Mouse (Mus musculus) intestine, embryonic 14.5 days (tissue): ENCODE data around the gene Metap1d. TPM values are rescaled to one million over a fixed set of nuclear protein-coding genes. Genes with fewer than 3 reads are reported as not detected.

Source experiments
- ATAC-seq: fragments of 200-750 bp; cut with Nextera tagmentation; replicated peaks from 2 replicates; pipeline ENCODE4 v1.8.0; 2017; ENCODE audit warnings: low read depth, moderate number of reproducible peaks, moderate TSS enrichment, moderate library complexity; ENCODE audit not compliant: low FRiP score, low TSS enrichment
- DNase-seq: peaks from one replicate; pipeline ENCODE4 v3.0.0-alpha.2; 2018; ENCODE audit warnings: low spot score
- H3K27ac ChIP-seq: fragments of 300-500 bp; sonication (generic); 2 replicates; pipeline ENCODE4 v1.5.1; 2014; ENCODE audit warnings: low read depth, mild to moderate bottlenecking, control low read depth
- H3K27me3 ChIP-seq: fragments of 300-500 bp; sonication (generic); replicated peaks from 2 replicates; pipeline ENCODE4 v1.6.1; 2014; ENCODE audit warnings: low read length, control low read depth; ENCODE audit not compliant: control insufficient read depth, insufficient read depth
- H3K36me3 ChIP-seq: fragments of 300-500 bp; sonication (generic); 2 replicates; pipeline ENCODE4 v1.6.1; 2014; ENCODE audit warnings: low read length, control low read depth; ENCODE audit not compliant: control insufficient read depth, insufficient read depth
- H3K4me1 ChIP-seq: fragments of 300-500 bp; sonication (generic); replicated peaks from 2 replicates; pipeline ENCODE4 v1.6.1; 2014; ENCODE audit warnings: low read length, control low read depth, mixed read lengths; ENCODE audit not compliant: control insufficient read depth, insufficient read depth
- H3K4me2 ChIP-seq: fragments of 300-500 bp; sonication (generic); 2 replicates; pipeline ENCODE4 v1.6.1; 2014; ENCODE audit warnings: low read length
- H3K4me3 ChIP-seq: fragments of 300-500 bp; sonication (generic); 2 replicates; pipeline ENCODE4 v1.5.1; 2014; ENCODE audit warnings: low read depth, low read length, control low read depth, mixed read lengths
- H3K9ac ChIP-seq: fragments of 300-500 bp; sonication (generic); 2 replicates; pipeline ENCODE4 v1.6.1; 2014; ENCODE audit warnings: mild to moderate bottlenecking, low read length
- H3K9me3 ChIP-seq: fragments of 300-500 bp; sonication (generic); 2 replicates; pipeline ENCODE4 v1.6.1; 2016; ENCODE audit warnings: low read length, control low read depth; ENCODE audit not compliant: control insufficient read depth
- WGBS: fragments of 180-500 bp; shearing (Covaris S2); extraction: QIAGEN DNeasy Blood & Tissue Kit; methylation state at CpG from one replicate; pipeline ENCODE4 v1.1.7; 2014; 5-methylcytosine and 5-hydroxymethylcytosine counted together
- polyA plus RNA-seq: library from polyadenylated mRNA; unstranded; fragments of >200 nt; fragmentation: Nextera tagmentation; extraction: Ambion mirVana; gene quantifications from 2 replicates; pipeline ENCODE4 v1.2.1, GENCODE M21; 2014

Gene Metap1d
- 41.2 and 46.0 TPM in 2 replicates for polyA plus RNA-seq

DNA sequence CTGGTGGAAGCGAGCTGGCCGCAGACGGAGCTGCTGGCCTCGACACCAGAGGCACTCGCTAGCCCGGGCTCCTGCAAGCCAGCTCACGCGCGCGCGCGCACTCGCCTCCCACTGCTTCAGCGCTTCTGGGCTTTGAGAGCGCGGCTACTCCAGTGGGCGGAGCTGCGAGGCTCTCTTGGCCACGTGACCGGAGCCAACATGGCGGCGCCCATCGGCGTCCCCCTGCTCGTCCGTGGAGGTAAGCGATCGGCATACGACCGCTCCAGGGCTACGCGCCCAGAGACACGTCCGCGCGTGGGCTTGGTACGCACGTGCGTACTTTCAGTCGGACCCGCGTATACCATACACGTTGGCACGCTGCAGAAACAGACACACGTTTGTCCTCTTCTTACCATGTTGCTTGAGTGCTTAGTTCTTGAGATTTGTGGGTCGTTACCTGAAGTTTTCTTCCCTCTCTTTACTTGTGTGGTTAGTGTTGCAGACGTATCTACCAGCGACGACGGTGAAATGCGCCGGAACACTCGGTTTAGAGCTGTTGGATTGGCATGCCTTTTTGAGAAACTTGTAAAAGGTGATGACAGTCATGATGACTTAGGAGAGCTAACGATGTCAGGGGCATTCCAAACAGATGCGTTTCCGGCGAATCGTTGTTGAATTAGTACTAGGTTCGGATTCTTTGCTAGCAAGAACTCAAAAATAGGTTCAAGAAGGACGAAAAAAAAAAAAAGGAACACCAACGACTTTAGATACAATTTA is at the start of gene Metap1d:
Metap1d (plus strand) TSS at position 116 of the 756 bp plus-strand sequence.
- Histone ChIP-seq H3K27me3 (0 out of 2 replicates have a peak, but pooled peaks cover 2% of the 10 kb centered on the region), H3K9me3 (no peaks in the 10 kb centered on the region), H3K4me1 (0 out of 2 replicates have a peak, but pooled peaks cover 2% of the 10 kb centered on the region), H3K27ac (no peak within 1 kb of the TSS), H3K36me3 (no peaks in the 10 kb centered on the region), H3K4me3 (peak within 1 kb of the TSS; percentile 75), H3K4me2 (peak within 1 kb of the TSS; percentile 93), H3K9ac (peak within 1 kb of the TSS; percentile 44)
- DNase-seq, result peak; percentile 94
- ATAC-seq, result peak; percentile 95
- WGBS, result under 1% methylated on average over 61 of the region's 61 CpGs

DNA sequence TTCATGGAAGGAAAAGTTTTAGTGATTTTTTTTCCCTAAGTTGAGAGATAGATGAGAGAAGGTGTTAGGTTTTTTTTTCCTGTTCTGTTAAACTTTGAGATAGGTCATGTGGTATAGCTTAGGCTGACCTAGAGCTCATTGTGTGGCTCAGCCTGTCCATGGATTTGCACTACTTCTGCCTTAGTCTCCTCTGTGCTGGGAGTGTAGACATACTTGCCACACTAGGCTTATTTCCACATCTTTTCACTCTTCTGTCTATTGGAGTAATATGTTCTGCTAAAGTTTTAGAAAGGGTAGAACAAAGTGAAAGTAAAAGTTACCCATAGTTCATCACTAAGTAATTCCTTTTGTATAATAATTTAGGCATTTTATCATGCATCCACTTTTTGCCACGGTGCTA is 47.5 kb upstream of the Metap1d start:
- no peak overlapping the region for H3K4me3 ChIP-seq
- no peak for DNase-seq
- 94% methylated on average over 1 of the region's 1 CpGs for WGBS
- no peak for ATAC-seq
- H3K4me2 ChIP-seq, result no peak overlapping the region
- H3K9me3 ChIP-seq, result no peaks in the 10 kb centered on the region
- no peaks in the 10 kb centered on the region for H3K4me1 ChIP-seq
- peaks cover 29% of the 10 kb centered on the region for H3K36me3 ChIP-seq
- no peak overlapping the region for H3K9ac ChIP-seq
- H3K27ac ChIP-seq, result no peak overlapping the region
- no peaks in the 10 kb centered on the region for H3K27me3 ChIP-seq

DNA sequence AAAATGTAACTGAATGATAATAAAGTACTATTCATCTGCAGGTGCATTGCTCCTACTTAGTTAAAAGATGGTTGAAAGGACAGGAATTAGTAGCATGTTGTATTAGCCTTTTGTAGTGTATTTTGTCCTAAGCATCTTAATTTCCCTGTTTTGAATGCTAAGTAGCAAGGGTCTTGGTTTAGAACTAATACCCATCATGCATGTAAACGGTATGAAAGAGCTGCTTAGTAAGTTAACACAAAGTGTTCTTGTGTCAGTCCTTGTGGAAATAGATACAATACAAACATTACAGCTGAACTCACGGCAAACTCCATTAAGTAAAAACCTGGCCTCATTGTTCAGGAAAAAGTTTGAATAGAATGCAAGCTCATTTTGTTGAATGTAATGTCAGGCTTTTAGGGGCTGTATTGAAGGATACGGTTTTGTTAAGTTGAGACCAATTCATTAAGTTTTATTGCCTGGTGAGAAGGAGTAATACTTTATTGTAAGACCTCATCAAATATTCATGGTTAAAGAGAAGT is 34.3 kb upstream of the Metap1d start:
- no peak overlapping the region for H3K4me2 ChIP-seq
- H3K36me3 ChIP-seq, result peaks cover 51% of the 10 kb centered on the region
- H3K4me3 ChIP-seq, result no peak overlapping the region
- ATAC-seq (no peak), DNase-seq (no peak)
- no peak overlapping the region for H3K27ac ChIP-seq
- WGBS, result 88% methylated on average over 3 of the region's 3 CpGs
- no peak overlapping the region for H3K9ac ChIP-seq
- no peaks in the 10 kb centered on the region for H3K4me1 ChIP-seq
- no peaks in the 10 kb centered on the region for H3K9me3 ChIP-seq
- no peaks in the 10 kb centered on the region for H3K27me3 ChIP-seq

DNA sequence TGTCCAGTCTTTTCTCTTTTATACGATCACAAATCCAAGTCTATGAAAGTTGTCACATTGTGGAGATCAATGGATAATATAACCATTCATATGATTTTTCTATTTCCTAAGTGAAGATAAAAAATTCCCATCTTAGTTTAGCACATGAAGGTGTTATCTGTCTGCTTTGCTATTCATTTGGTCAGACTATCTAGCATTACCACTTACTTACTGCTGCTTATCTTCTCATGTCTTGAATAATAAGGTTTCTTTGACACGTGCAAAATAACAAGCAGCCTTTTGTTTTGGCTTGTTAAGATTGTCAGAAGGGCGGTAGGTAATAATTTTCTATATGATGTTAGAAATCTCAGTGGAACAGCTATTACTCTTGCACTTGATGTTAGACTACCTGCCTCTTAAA is 33.7 kb upstream of the Metap1d start:
- Histone ChIP-seq H3K9ac (no peak overlapping the region), H3K36me3 (peaks cover 57% of the 10 kb centered on the region), H3K4me2 (no peak overlapping the region), H3K9me3 (no peaks in the 10 kb centered on the region), H3K27me3 (no peaks in the 10 kb centered on the region), H3K27ac (no peak overlapping the region), H3K4me1 (no peaks in the 10 kb centered on the region), H3K4me3 (no peak overlapping the region)
- no peak for ATAC-seq
- 89% methylated on average over 3 of the region's 3 CpGs for WGBS
- DNase-seq, result no peak

DNA sequence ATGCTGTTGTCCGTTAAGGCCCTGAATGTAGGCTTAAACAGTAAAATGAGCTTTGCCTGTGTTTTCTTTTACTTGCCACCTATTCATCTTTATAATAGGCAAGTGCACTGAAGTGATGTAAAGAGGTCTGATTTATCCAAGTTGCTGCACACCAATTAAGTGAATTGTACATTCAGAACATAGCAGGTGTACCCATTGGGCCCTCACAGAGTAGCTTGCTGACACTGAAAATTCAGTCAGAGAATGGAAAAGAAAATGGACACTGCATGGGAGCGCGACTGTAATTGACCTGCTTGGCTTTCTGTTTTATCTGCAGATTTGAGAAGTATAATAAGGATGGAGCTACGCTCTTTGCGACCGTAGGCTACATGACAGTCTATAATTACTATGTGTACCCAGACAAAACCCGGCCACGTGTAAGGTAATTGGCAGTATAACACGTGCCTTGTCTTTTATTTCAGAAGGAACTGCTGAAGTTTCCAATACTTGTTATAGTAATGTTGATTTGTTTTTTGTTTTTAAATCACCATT is 32.1 kb upstream of the Metap1d start:
- Histone ChIP-seq H3K4me1 (no peaks in the 10 kb centered on the region), H3K36me3 (peaks cover 64% of the 10 kb centered on the region), H3K4me2 (no peak overlapping the region), H3K27me3 (no peaks in the 10 kb centered on the region), H3K4me3 (no peak overlapping the region), H3K9me3 (no peaks in the 10 kb centered on the region), H3K27ac (no peak overlapping the region), H3K9ac (no peak overlapping the region)
- 98% methylated on average over 9 of the region's 9 CpGs for WGBS
- DNase-seq, result no peak
- no peak for ATAC-seq

DNA sequence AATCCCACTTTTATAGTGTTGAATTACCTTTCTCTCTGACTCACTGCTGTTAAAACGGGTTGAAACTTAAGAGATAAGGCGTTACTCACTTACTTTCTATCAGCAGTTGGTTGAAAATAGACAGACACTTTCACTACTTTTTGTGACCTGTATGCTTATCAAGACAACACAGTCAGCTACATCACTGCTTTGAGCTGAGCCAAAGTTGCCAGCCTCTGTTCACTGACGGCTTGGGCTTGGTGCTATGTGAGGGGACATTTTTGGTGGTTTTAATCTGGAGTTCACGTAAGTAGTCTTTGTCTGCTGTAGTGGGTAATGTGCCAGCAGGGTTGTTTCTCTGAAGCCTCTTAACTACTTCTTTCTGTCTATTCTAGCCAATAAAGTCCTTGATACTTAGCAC is 28.5 kb upstream of the Metap1d start:
- Histone ChIP-seq H3K4me3 (no peak overlapping the region), H3K4me1 (no peaks in the 10 kb centered on the region), H3K9me3 (no peaks in the 10 kb centered on the region), H3K9ac (no peak overlapping the region), H3K36me3 (peaks cover 68% of the 10 kb centered on the region), H3K27me3 (no peaks in the 10 kb centered on the region), H3K4me2 (no peak overlapping the region), H3K27ac (no peak overlapping the region)
- DNase-seq (no peak), ATAC-seq (no peak)
- 84% methylated on average over 4 of the region's 4 CpGs for WGBS

DNA sequence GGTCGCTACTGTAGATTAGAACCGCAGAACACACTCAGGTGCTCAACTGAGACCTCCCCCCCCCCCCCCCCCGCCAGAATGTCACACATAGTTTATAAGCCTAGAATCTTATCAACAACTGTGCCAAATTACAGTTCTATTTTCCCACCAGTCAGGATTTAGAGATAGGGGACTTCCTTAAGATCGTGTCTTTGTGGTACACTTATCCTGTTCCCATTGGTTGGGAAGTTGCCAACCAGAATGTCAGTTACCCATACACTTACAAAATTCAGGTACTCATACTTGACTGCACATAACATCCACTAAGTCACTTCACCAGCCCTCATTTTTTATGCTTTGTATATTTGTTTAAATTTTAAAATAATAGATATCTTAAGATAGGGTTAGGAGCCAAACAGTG is 17.6 kb upstream of the Metap1d start:
- ATAC-seq (no peak), DNase-seq (no peak)
- Histone ChIP-seq H3K9ac (no peak overlapping the region), H3K9me3 (no peaks in the 10 kb centered on the region), H3K4me3 (no peak overlapping the region), H3K4me2 (no peak overlapping the region), H3K27me3 (no peaks in the 10 kb centered on the region), H3K27ac (no peak overlapping the region), H3K36me3 (peaks cover 56% of the 10 kb centered on the region), H3K4me1 (no peaks in the 10 kb centered on the region)
- 94% methylated on average over 3 of the region's 4 CpGs for WGBS

DNA sequence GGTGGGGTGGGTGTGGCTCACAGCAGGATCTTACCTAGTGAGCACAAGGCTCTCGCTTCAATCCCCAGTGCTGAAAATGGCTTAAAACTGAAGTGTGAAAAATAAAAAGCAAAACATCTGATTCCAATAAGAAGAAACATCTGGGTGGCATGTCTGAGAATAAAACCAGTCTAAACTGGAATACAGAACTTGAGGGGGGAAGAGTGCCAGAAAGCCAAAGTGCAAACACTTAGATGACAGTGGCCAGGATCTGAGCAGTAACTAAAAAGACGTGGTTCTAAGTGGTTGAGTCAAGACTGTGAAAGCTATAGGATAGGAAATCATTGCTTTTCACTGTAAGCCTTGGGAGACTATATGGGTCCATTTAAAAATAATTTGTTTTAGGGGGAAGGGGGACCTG is 9.7 kb upstream of the Metap1d start:
- H3K4me1 ChIP-seq, result no peaks in the 10 kb centered on the region
- H3K36me3 ChIP-seq, result peaks cover 36% of the 10 kb centered on the region
- H3K4me3 ChIP-seq, result no peak overlapping the region
- DNase-seq (no peak), ATAC-seq (no peak)
- WGBS, result 31% methylated on average over 2 of the region's 2 CpGs
- H3K27ac ChIP-seq, result no peak overlapping the region
- H3K9me3 ChIP-seq, result no peaks in the 10 kb centered on the region
- H3K9ac ChIP-seq, result no peak overlapping the region
- H3K4me2 ChIP-seq, result no peak overlapping the region
- H3K27me3 ChIP-seq, result no peaks in the 10 kb centered on the region
